Mouse (Mus musculus): ENCODE measurements around the gene Inha. TPM values are rescaled to one million over a fixed set of nuclear protein-coding genes. Genes with fewer than 3 reads are reported as not detected.
A peak's percentile ranks its signal among the peaks of the same experiment; 100 is the strongest.

Inha gene
- total RNA-seq, 2 experiments from 2014 or later: 15.3 to 16.5 TPM

DNA sequence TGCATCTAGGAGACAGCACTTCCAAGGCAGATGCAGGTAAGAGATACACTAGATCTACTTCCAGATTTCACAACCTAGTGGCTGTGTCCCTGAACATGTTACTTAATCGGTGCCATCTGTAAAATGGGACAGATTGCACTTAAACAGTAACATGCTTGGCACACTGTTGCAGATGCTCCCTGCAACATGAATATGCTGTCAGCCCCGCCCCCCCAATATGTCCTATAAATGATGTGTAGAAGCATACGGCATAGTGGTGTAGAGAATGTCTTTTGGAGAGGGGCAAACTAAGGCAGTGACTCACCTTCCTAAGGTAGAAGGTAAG lies 28.9 kb upstream of the Inha start:
- no peak for TF ChIP-seq CTCF (conservative IDR thresholded peaks at IDR 0.05)
- peak in 1 of 2 experiments; percentile 49 for DNase-seq (ENCODE audit: low spot score in 2 of 2)
- H3K27ac ChIP-seq: peak overlapping the region; percentile 97
- peak overlapping the region; percentile 92 for H3K4me3 ChIP-seq

DNA sequence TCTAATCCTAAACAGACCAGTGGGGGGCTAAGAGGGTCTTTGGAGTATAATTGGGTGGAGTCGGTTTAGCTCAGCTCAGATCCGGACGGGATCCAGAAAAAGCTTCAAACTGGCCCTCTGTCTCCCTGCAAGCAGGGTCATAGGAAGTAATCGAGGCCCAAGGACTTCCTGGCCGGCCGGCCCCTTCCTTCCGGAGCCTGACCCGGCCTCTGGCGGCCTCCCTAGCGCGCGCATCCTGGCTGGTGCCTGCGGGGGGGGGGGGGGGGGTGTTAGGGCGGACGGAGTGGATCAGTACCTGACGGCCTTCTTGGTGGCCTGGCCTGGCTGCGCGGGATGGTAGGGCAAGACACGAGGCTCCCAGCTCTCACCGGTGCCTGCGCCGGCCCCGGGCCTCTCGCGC lies 28.4 kb upstream of the Inha start:
- peak; percentile 4; the same call in 1 of the 2 replicates for TF ChIP-seq CTCF (conservative IDR thresholded peaks at IDR 0.05)
- no peak for DNase-seq (ENCODE audit: low spot score in 2 of 2)
- Histone ChIP-seq H3K4me3 (peak overlapping the region; percentile 92), H3K27ac (peak overlapping the region; percentile 97)

- peak within 1 kb of the TSS; percentile 92 for H3K4me3 ChIP-seq
- TF ChIP-seq CTCF (conservative IDR thresholded peaks at IDR 0.05): no peak
- DNase-seq (ENCODE audit: low spot score in 2 of 2): peak; percentile 97 to 99
These were observed 27.8 kb upstream of the Inha start, which contains the start of the genes Chpf and Tmem198 for GRCm38 (mm10) chr1:75478916-75479634. Gene Chpf (minus strand): TSS chr1:75479307. Gene Tmem198 (plus strand): TSS chr1:75479532.

GRCm38 (mm10) chr1:75479635-75479989 lies 27.3 kb upstream of the Inha start:
- TF ChIP-seq CTCF (conservative IDR thresholded peaks at IDR 0.05): no peak
- H3K27ac ChIP-seq: peak overlapping the region; percentile 97
- peak overlapping the region; percentile 92 for H3K4me3 ChIP-seq
- DNase-seq (ENCODE audit: low spot score in 2 of 2): no peak

More at GRCm38 (mm10) chr1:75478916-75479634, 27.8 kb upstream of the Inha start, which contains the start of the genes Chpf and Tmem198:
- H3K27ac ChIP-seq: peak within 1 kb of the TSS; percentile 97

- Histone ChIP-seq H3K27ac (peak overlapping the region; percentile 97), H3K4me3 (peak overlapping the region; percentile 92)
- DNase-seq (ENCODE audit: low spot score in 2 of 2): no peak
- no peak for TF ChIP-seq CTCF (conservative IDR thresholded peaks at IDR 0.05)
These were observed 26.8 kb upstream of the Inha start for GRCm38 (mm10) chr1:75480036-75480435.

GRCm38 (mm10) chr1:75480735-75481134 lies 26.1 kb upstream of the Inha start:
- TF ChIP-seq CTCF (conservative IDR thresholded peaks at IDR 0.05): no peak
- peak in 1 of 2 experiments; percentile 58 for DNase-seq (ENCODE audit: low spot score in 2 of 2)
- peak overlapping the region; percentile 97; the same call in 1 of the 2 replicates for H3K27ac ChIP-seq

GRCm38 (mm10) chr1:75486561-75486960 lies 20.3 kb upstream of the Inha start:
- TF ChIP-seq CTCF (conservative IDR thresholded peaks at IDR 0.05): peak; percentile 6; the same call in 1 of the 2 replicates
- Histone ChIP-seq H3K4me3 (peak overlapping the region; percentile 61), H3K27ac (no peak overlapping the region)
- no peak for DNase-seq (ENCODE audit: low spot score in 2 of 2)

More at GRCm38 (mm10) chr1:75480735-75481134, 26.1 kb upstream of the Inha start:
- H3K4me3 ChIP-seq: peak overlapping the region; percentile 92

DNA sequence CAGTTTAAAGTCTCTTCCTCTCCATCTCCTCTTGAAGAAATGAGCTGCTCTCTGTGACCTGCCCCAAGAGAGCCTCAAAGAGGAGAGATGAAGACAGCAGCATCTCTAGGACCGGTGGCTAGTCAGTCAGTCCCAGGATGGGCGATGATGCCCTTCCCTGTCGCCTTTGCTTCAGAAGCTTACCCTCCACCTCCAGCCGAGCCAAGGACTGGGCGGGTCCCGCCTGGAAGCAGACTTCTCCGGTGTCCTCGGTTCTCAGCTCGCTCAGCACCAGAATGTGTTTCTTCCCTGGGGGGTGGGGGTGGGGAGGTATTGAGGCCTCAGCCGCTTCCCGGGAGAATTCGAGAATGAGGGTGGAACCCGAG lies 19.9 kb upstream of the Inha start:
- DNase-seq (ENCODE audit: low spot score in 2 of 2): no peak
- no peak for TF ChIP-seq CTCF (conservative IDR thresholded peaks at IDR 0.05)
- no peak overlapping the region for H3K27ac ChIP-seq
- peak overlapping the region; percentile 61 for H3K4me3 ChIP-seq

- Histone ChIP-seq H3K4me3 (peak overlapping the region; percentile 61), H3K27ac (no peak overlapping the region)
- no peak for DNase-seq (ENCODE audit: low spot score in 2 of 2)
- TF ChIP-seq CTCF (conservative IDR thresholded peaks at IDR 0.05): no peak
These were observed 19.3 kb upstream of the Inha start for GRCm38 (mm10) chr1:75487405-75488161.

DNA sequence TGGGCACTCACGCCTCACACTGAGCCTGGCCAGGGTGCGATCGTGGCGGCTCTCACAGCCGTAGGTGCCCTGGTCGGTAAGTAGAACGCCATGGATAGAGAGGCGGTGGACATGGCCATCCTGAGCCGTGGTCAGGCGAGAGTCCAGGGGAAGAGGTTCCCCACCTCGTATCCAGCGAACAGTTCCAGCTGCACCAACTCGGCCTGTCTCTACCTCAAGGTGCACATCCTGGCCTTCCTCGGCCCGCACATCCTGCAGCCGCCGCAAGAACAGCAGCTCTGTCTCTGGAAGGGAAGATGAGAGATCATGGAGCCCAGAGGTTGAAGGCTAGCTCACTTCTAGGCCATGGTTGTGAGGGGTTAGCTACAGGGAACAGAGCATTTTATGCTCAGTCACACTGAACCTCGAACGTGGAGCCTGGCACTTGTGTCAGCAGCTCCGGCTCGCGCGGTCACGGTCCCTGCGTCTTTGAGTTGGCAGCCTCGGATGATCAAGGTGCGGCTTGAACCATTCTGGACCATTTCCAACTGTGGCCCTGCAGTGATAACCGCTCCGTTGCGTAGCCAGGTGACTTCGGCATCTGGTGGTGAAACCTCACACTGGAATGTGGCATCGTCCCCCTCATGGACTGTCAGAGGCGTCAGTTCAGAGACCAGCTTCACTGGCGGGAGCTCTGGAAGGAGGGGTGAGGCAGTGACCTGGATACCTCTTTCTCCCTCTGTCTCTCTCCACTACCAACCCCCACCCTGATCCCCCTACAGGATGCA lies 15.9 kb upstream of the Inha start:
- H3K4me3 ChIP-seq: no peak overlapping the region
- DNase-seq (ENCODE audit: low spot score in 2 of 2): no peak
- no peak overlapping the region for H3K27ac ChIP-seq
- no peak for TF ChIP-seq CTCF (conservative IDR thresholded peaks at IDR 0.05)

- no peak for DNase-seq (ENCODE audit: low spot score in 2 of 2)
- H3K27ac ChIP-seq: no peak overlapping the region
- TF ChIP-seq CTCF (conservative IDR thresholded peaks at IDR 0.05): no peak
- no peak overlapping the region for H3K4me3 ChIP-seq
These were observed 14.2 kb upstream of the Inha start for GRCm38 (mm10) chr1:75492579-75493170.

- Histone ChIP-seq H3K4me3 (no peak overlapping the region), H3K27ac (no peak overlapping the region)
- peak; percentile 87 for TF ChIP-seq CTCF (conservative IDR thresholded peaks at IDR 0.05)
- DNase-seq (ENCODE audit: low spot score in 2 of 2): no peak
These were observed 11.9 kb upstream of the Inha start for GRCm38 (mm10) chr1:75494878-75495548.

Data from layer of hippocampus, adult 2 months (tissue).